Mouse (Mus musculus): ENCODE measurements around the gene Hhipl2. TPM values are rescaled to one million over a fixed set of nuclear protein-coding genes. Genes with fewer than 3 reads are reported as not detected.

Gene Hhipl2
- polyA plus RNA-seq, 1 experiment from 2014 or later: 0.61 TPM

GRCm38 (mm10) chr1:183434918-183435317 is 16.9 kb downstream of the Hhipl2 start:
- WGBS: 93% methylated on average over 9 of the region's 9 CpGs
- Histone ChIP-seq H3K9me3 (ENCODE audit: control insufficient read depth, low read length) (no peaks in the 10 kb centered on the region), H3K36me3 (ENCODE audit: control insufficient read depth, insufficient read depth, low read length) (no peaks in the 10 kb centered on the region), H3K4me1 (ENCODE audit: control insufficient read depth, insufficient read depth, low read length) (no peaks in the 10 kb centered on the region), H3K4me2 (ENCODE audit: low read length) (no peak overlapping the region), H3K9ac (replicated peaks; ENCODE audit: low read length) (no peak overlapping the region), H3K4me3 (replicated peaks; ENCODE audit: low read depth, low read length) (no peak overlapping the region), H3K27me3 (ENCODE audit: control insufficient read depth, insufficient read depth, low read length) (no peaks in the 10 kb centered on the region), H3K27ac (replicated peaks; ENCODE audit: low read depth, low read length) (no peak overlapping the region)
- DNase-seq (no peak), ATAC-seq (ENCODE audit: low FRiP score, low TSS enrichment) (no peak)

- no peak overlapping the region for H3K4me2 ChIP-seq (ENCODE audit: low read length)
- H3K4me3 ChIP-seq (replicated peaks; ENCODE audit: low read depth, low read length): no peak overlapping the region
- H3K9ac ChIP-seq (replicated peaks; ENCODE audit: low read length): no peak overlapping the region
- WGBS: 30% methylated on average over 22 of the region's 22 CpGs
- H3K4me1 ChIP-seq (ENCODE audit: control insufficient read depth, insufficient read depth, low read length): no peaks in the 10 kb centered on the region
- no peaks in the 10 kb centered on the region for H3K36me3 ChIP-seq (ENCODE audit: control insufficient read depth, insufficient read depth, low read length)
- peak; percentile 32 for DNase-seq
- no peaks in the 10 kb centered on the region for H3K27me3 ChIP-seq (ENCODE audit: control insufficient read depth, insufficient read depth, low read length)
- no peaks in the 10 kb centered on the region for H3K9me3 ChIP-seq (ENCODE audit: control insufficient read depth, low read length)
- H3K27ac ChIP-seq (replicated peaks; ENCODE audit: low read depth, low read length): no peak overlapping the region
- no peak for ATAC-seq (ENCODE audit: low FRiP score, low TSS enrichment)
Observed at GRCm38 (mm10) chr1:183439036-183439435, 21.0 kb downstream of the Hhipl2 start.

- Histone ChIP-seq H3K9ac (replicated peaks; ENCODE audit: low read length) (no peak overlapping the region), H3K27ac (replicated peaks; ENCODE audit: low read depth, low read length) (no peak overlapping the region), H3K36me3 (ENCODE audit: control insufficient read depth, insufficient read depth, low read length) (no peaks in the 10 kb centered on the region), H3K9me3 (ENCODE audit: control insufficient read depth, low read length) (no peaks in the 10 kb centered on the region), H3K4me3 (replicated peaks; ENCODE audit: low read depth, low read length) (no peak overlapping the region), H3K27me3 (ENCODE audit: control insufficient read depth, insufficient read depth, low read length) (no peaks in the 10 kb centered on the region), H3K4me1 (ENCODE audit: control insufficient read depth, insufficient read depth, low read length) (no peaks in the 10 kb centered on the region), H3K4me2 (ENCODE audit: low read length) (peak overlapping the region; percentile 6; the same call in 1 of the 2 replicates)
- peak; percentile 34; the same call in 1 of the 2 replicates for ATAC-seq (ENCODE audit: low FRiP score, low TSS enrichment)
- 26% methylated on average over 19 of the region's 19 CpGs for WGBS
- DNase-seq: peak; percentile 94
Observed at GRCm38 (mm10) chr1:183442015-183442774, 24.2 kb downstream of the Hhipl2 start.

- DNase-seq (peak; percentile 47), ATAC-seq (ENCODE audit: low FRiP score, low TSS enrichment) (no peak)
- Histone ChIP-seq H3K4me3 (replicated peaks; ENCODE audit: low read depth, low read length) (no peak overlapping the region), H3K27ac (replicated peaks; ENCODE audit: low read depth, low read length) (0 out of 2 replicates have a peak overlapping the region, but pooled peaks have one; percentile 8), H3K27me3 (ENCODE audit: control insufficient read depth, insufficient read depth, low read length) (no peaks in the 10 kb centered on the region), H3K4me2 (ENCODE audit: low read length) (no peak overlapping the region), H3K9ac (replicated peaks; ENCODE audit: low read length) (no peak overlapping the region), H3K4me1 (ENCODE audit: control insufficient read depth, insufficient read depth, low read length) (no peaks in the 10 kb centered on the region), H3K36me3 (ENCODE audit: control insufficient read depth, insufficient read depth, low read length) (no peaks in the 10 kb centered on the region), H3K9me3 (ENCODE audit: control insufficient read depth, low read length) (peaks cover 3% of the 10 kb centered on the region; the same call in 1 of the 2 replicates)
- WGBS: 4% methylated on average over 3 of the region's 3 CpGs
Observed at GRCm38 (mm10) chr1:183453066-183453465, 35.1 kb downstream of the Hhipl2 start.

Other genes starting within 250 kb of the Hhipl2 start
- 6.0 and 9.1 TPM in 2 replicates for gene Disp1, start 196.7 kb upstream of the Hhipl2 start, polyA plus RNA-seq (2014; fragmentation: Nextera tagmentation; extraction: Ambion mirVana)
- gene Aida, start 121.6 kb upstream of the Hhipl2 start, polyA plus RNA-seq (2014; fragmentation: Nextera tagmentation; extraction: Ambion mirVana): 35.1 and 52.4 TPM in 2 replicates
- gene Brox, start 120.9 kb upstream of the Hhipl2 start, polyA plus RNA-seq (2014; fragmentation: Nextera tagmentation; extraction: Ambion mirVana): 90.0 and 125 TPM in 2 replicates
- 101 and 117 TPM in 2 replicates for gene Mia3, start 48.7 kb upstream of the Hhipl2 start, polyA plus RNA-seq (2014; fragmentation: Nextera tagmentation; extraction: Ambion mirVana)
- 14.6 and 16.5 TPM in 2 replicates for gene Taf1a, start 29.2 kb upstream of the Hhipl2 start, polyA plus RNA-seq (2014; fragmentation: Nextera tagmentation; extraction: Ambion mirVana)